Mouse (Mus musculus): Measurements from ENCODE around the gene Fbxo9. TPM values are rescaled to one million over a fixed set of nuclear protein-coding genes. Genes with fewer than 3 reads are reported as not detected.

The Fbxo9 gene
- polyA plus RNA-seq, 1 experiment from 2014 or later: 41.0 TPM

DNA sequence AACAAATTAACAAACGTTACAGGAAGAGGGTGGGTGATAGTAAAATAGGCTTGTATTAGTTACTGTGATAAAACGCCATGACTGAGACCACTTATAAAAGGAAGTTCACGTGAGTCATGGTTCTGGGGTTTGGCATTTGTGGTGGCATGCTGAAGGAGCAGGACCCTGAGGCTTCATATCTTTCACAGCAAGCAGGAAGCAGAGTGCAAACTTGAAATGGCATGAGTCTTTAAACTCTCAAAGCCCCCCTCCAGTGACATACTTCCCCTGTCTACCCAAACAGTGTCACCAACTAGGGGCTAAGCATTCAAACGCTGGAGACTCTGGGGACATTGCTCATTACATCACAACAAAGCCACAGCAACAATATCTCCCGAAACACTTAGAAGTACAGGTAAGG is 7.9 kb downstream of the Fbxo9 start:
- no peak for TF ChIP-seq EP300 (optimal IDR thresholded peaks at IDR 0.05)
- TF ChIP-seq CTCF (IDR thresholded peaks at IDR 0.05; ENCODE audit: low read depth): no peak
- WGBS: 81% methylated on average over 5 of the region's 5 CpGs

DNA sequence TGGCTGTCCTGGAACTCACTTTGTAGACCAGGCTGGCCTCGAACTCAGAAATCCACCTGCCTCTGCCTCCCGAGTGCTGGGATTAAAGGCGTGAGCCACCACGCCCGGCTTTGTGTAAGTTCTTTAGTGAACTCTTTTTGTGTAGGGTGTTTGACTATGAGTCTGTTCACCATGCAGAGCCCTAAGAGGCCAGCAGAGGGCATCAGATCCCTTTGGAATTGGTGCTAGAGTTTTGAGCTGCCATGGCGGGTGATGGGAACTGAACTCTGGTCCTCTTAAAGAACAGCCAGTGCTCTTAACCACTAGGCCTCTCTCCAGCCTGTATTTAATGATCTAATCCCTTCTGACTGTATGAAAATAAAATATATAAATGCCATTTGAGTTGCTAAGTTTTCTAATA is 12.5 kb downstream of the Fbxo9 start:
- peak; percentile 49 for TF ChIP-seq CTCF (IDR thresholded peaks at IDR 0.05; ENCODE audit: low read depth)
- TF ChIP-seq EP300 (optimal IDR thresholded peaks at IDR 0.05): no peak
- H3K36me3 ChIP-seq (ENCODE audit: control insufficient read depth, insufficient read depth, low read length): peaks cover 33% of the 10 kb centered on the region
- H3K27ac ChIP-seq (replicated peaks): no peak overlapping the region
- H3K9me3 ChIP-seq (ENCODE audit: control insufficient read depth, low read length): no peaks in the 10 kb centered on the region
- no peaks in the 10 kb centered on the region for H3K27me3 ChIP-seq (ENCODE audit: control insufficient read depth, insufficient read depth, low read length)
- no peak overlapping the region for H3K4me2 ChIP-seq (replicated peaks; ENCODE audit: low read depth)
- no peaks in the 10 kb centered on the region for H3K4me1 ChIP-seq (replicated peaks; ENCODE audit: control insufficient read depth, insufficient read depth)
- ATAC-seq (ENCODE audit: low FRiP score, low TSS enrichment) (no peak), DNase-seq (ENCODE audit: low spot score) (no peak)
- no peak overlapping the region for H3K9ac ChIP-seq (ENCODE audit: low read length)
- no peak overlapping the region for H3K4me3 ChIP-seq (ENCODE audit: low read depth, low read length)
- WGBS: 88% methylated on average over 5 of the region's 6 CpGs

More for the DNA sequence above, 7.9 kb downstream of the Fbxo9 start:
- no peak for ATAC-seq (ENCODE audit: low FRiP score, low TSS enrichment)
- peaks cover 20% of the 10 kb centered on the region for H3K36me3 ChIP-seq (ENCODE audit: control insufficient read depth, insufficient read depth, low read length)
- no peaks in the 10 kb centered on the region for H3K4me1 ChIP-seq (replicated peaks; ENCODE audit: control insufficient read depth, insufficient read depth)
- H3K27me3 ChIP-seq (ENCODE audit: control insufficient read depth, insufficient read depth, low read length): no peaks in the 10 kb centered on the region
- H3K4me3 ChIP-seq (ENCODE audit: low read depth, low read length): no peak overlapping the region
- no peaks in the 10 kb centered on the region for H3K9me3 ChIP-seq (ENCODE audit: control insufficient read depth, low read length)
- H3K9ac ChIP-seq (ENCODE audit: low read length): no peak overlapping the region
- no peak overlapping the region for H3K4me2 ChIP-seq (replicated peaks; ENCODE audit: low read depth)
- no peak for DNase-seq (ENCODE audit: low spot score)
- H3K27ac ChIP-seq (replicated peaks): no peak overlapping the region

DNA sequence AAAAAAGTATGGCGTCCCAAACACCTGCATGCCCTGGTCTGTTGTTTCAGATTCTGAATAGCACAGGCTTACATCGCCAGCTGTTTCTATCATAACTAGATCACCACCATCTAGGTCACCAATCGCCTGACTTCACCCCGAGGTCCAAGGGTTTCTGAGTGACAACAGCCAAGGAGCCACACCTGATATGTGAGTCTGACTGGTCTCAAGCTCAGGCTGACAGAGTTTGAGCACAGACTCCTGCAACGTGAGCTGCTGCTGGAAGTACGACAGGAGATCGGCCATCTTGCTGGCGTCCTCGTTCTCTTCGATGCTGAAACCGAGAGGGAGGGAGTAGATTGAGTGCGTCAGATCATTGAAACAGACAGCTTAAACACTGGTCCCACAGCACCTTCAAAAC is 13.2 kb downstream of the Fbxo9 start:
- Histone ChIP-seq H3K9ac (ENCODE audit: low read length) (no peak overlapping the region), H3K27me3 (ENCODE audit: control insufficient read depth, insufficient read depth, low read length) (no peaks in the 10 kb centered on the region), H3K27ac (replicated peaks) (no peak overlapping the region), H3K9me3 (ENCODE audit: control insufficient read depth, low read length) (no peaks in the 10 kb centered on the region), H3K4me1 (replicated peaks; ENCODE audit: control insufficient read depth, insufficient read depth) (no peaks in the 10 kb centered on the region), H3K4me3 (ENCODE audit: low read depth, low read length) (no peak overlapping the region), H3K4me2 (replicated peaks; ENCODE audit: low read depth) (no peak overlapping the region), H3K36me3 (ENCODE audit: control insufficient read depth, insufficient read depth, low read length) (peaks cover 32% of the 10 kb centered on the region)
- TF ChIP-seq EP300 (optimal IDR thresholded peaks at IDR 0.05): no peak
- TF ChIP-seq CTCF (IDR thresholded peaks at IDR 0.05; ENCODE audit: low read depth): no peak
- WGBS: 93% methylated on average over 12 of the region's 12 CpGs
- ATAC-seq (ENCODE audit: low FRiP score, low TSS enrichment) (no peak), DNase-seq (ENCODE audit: low spot score) (no peak)

DNA sequence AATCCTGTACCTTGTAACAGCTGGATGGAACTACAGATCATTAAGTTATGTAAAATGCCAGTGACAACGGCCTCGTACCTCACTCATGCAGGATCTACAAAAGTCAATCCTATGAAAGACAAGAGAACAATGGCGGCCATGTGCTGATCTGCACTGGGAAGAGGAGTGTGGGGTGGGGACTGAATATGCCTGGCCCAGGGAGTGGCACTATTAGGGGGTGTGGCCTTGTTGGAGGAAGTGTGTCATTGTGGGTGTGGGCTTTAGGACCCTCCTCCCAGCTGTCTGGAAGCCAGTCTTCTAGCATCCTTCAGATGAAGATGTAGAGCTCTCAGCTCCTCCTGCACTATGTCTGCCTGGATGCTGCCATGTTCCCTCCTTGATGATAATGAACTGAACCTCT is 18.3 kb downstream of the Fbxo9 start:
- 81% methylated on average over 3 of the region's 3 CpGs for WGBS

DNA sequence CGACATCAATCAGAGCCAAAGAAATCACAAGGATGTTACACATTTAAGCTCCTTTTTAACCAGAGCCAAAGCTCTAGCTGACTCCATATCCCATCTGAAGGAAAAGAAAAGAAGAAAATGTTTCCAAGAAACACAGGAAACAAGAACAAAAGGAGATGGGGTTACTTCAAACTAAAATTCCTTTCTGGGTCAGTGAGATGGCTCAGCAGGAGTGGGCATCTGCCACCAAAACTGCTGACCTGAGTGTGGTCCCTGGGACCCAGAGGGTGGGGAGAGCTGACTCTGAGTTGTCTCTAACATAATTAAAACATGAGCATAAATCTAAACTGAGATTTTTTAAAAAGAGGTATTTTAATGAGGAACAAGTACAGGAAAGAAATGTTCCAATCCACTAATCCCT is 19.0 kb downstream of the Fbxo9 start:
- ATAC-seq (ENCODE audit: low FRiP score, low TSS enrichment): no peak
- Histone ChIP-seq H3K36me3 (ENCODE audit: control insufficient read depth, insufficient read depth, low read length) (peaks cover 21% of the 10 kb centered on the region), H3K9me3 (ENCODE audit: control insufficient read depth, low read length) (no peaks in the 10 kb centered on the region), H3K4me1 (replicated peaks; ENCODE audit: control insufficient read depth, insufficient read depth) (no peaks in the 10 kb centered on the region), H3K4me2 (replicated peaks; ENCODE audit: low read depth) (no peak overlapping the region), H3K27ac (replicated peaks) (no peak overlapping the region), H3K9ac (ENCODE audit: low read length) (no peak overlapping the region), H3K27me3 (ENCODE audit: control insufficient read depth, insufficient read depth, low read length) (no peaks in the 10 kb centered on the region), H3K4me3 (ENCODE audit: low read depth, low read length) (no peak overlapping the region)
- TF ChIP-seq EP300 (optimal IDR thresholded peaks at IDR 0.05) (no peak), CTCF (IDR thresholded peaks at IDR 0.05; ENCODE audit: low read depth) (no peak)
- WGBS: 91% methylated on average over 1 of the region's 1 CpGs
- DNase-seq (ENCODE audit: low spot score): no peak

More for the DNA sequence above, 18.3 kb downstream of the Fbxo9 start:
- H3K4me3 ChIP-seq (ENCODE audit: low read depth, low read length): no peak overlapping the region
- H3K4me2 ChIP-seq (replicated peaks; ENCODE audit: low read depth): no peak overlapping the region
- H3K9me3 ChIP-seq (ENCODE audit: control insufficient read depth, low read length): no peaks in the 10 kb centered on the region
- no peaks in the 10 kb centered on the region for H3K27me3 ChIP-seq (ENCODE audit: control insufficient read depth, insufficient read depth, low read length)
- no peak for TF ChIP-seq CTCF (IDR thresholded peaks at IDR 0.05; ENCODE audit: low read depth)
- no peak for TF ChIP-seq EP300 (optimal IDR thresholded peaks at IDR 0.05)
- no peak for ATAC-seq (ENCODE audit: low FRiP score, low TSS enrichment)
- H3K4me1 ChIP-seq (replicated peaks; ENCODE audit: control insufficient read depth, insufficient read depth): no peaks in the 10 kb centered on the region
- no peak overlapping the region for H3K9ac ChIP-seq (ENCODE audit: low read length)
- no peak overlapping the region for H3K27ac ChIP-seq (replicated peaks)
- H3K36me3 ChIP-seq (ENCODE audit: control insufficient read depth, insufficient read depth, low read length): peaks cover 20% of the 10 kb centered on the region; the same call in 1 of the 2 replicates
- no peak for DNase-seq (ENCODE audit: low spot score)

DNA sequence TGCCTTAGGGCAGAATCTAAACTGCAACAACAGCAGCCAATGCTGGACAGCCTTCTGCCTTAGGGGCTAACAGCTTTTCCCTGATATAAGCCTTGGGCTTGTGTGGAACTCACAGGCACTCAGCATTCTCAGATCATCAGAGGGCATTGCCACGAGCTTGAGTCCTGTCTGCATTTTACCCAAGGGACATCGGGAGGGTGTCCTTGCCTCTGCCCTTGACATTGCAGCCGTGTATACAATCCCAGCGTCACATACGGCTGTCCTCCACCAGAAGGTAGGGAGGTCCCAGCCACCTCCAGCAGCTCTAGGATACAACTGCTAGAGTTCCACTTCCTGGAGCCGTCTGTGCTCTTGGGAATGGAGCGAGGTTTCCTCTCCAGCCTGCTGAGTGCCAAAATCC is 19.9 kb downstream of the Fbxo9 start:
- Histone ChIP-seq H3K27me3 (ENCODE audit: control insufficient read depth, insufficient read depth, low read length) (no peaks in the 10 kb centered on the region), H3K36me3 (ENCODE audit: control insufficient read depth, insufficient read depth, low read length) (peaks cover 27% of the 10 kb centered on the region), H3K4me2 (replicated peaks; ENCODE audit: low read depth) (no peak overlapping the region), H3K27ac (replicated peaks) (no peak overlapping the region), H3K4me3 (ENCODE audit: low read depth, low read length) (no peak overlapping the region), H3K4me1 (replicated peaks; ENCODE audit: control insufficient read depth, insufficient read depth) (no peaks in the 10 kb centered on the region), H3K9ac (ENCODE audit: low read length) (no peak overlapping the region), H3K9me3 (ENCODE audit: control insufficient read depth, low read length) (no peaks in the 10 kb centered on the region)
- DNase-seq (ENCODE audit: low spot score) (no peak), ATAC-seq (ENCODE audit: low FRiP score, low TSS enrichment) (no peak)
- TF ChIP-seq EP300 (optimal IDR thresholded peaks at IDR 0.05) (no peak), CTCF (IDR thresholded peaks at IDR 0.05; ENCODE audit: low read depth) (no peak)
- 79% methylated on average over 7 of the region's 7 CpGs for WGBS
